Mouse (Mus musculus) frontal cortex, adult 2 months (tissue): ENCODE data around the gene Slc12a8. TPM values are rescaled to one million over a fixed set of nuclear protein-coding genes. Genes with fewer than 3 reads are reported as not detected.

Experiments used
- DNase-seq, 2 experiments: peaks; one replicate each; pipeline ENCODE4 v3.0.0; 2022; ENCODE audit warnings: low spot score in 1 of 2; ENCODE audit errors: extremely low spot score in 1 of 2
- polyA plus RNA-seq: library from polyadenylated mRNA; depleted of rRNA; stranded (reverse); fragments of >200 nt; gene quantifications from 2 replicates; pipeline ENCODE4 v1.2.3, GENCODE M21; 2012; rRNA removed

The Slc12a8 gene
- polyA plus RNA-seq, 1 experiment = 2.0 TPM

GRCm38 (mm10) chr16:33687724-33688123, 170.6 kb downstream of the Slc12a8 start:
- DNase-seq = no peak

- no peak for DNase-seq
Observed at GRCm38 (mm10) chr16:33690975-33691747, 174.0 kb downstream of the Slc12a8 start.

DNA sequence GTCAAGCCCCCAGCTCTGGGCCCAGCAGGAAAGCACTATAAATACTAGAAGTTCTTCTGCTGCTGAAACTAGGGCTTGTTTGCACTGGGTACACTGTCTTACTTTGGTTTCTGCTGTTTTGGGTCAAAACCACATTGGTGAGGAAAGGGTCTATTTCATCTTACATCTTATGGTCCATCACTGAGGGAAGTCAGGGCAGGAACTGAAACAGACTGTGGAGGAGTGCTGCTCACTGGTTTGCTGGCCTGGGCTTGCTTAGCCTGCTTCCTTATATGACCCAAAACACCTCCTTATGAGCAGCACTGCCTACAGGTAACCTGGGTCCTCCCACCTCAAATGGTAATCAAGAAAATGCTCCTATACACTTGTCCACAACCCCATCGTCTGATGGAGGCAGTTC, 176.4 kb downstream of the Slc12a8 start:
- no peak for DNase-seq

- no peak for DNase-seq
Observed at GRCm38 (mm10) chr16:33696811-33697575, 179.9 kb downstream of the Slc12a8 start.

GRCm38 (mm10) chr16:33697576-33698276, 180.6 kb downstream of the Slc12a8 start:
- no peak for DNase-seq

DNA sequence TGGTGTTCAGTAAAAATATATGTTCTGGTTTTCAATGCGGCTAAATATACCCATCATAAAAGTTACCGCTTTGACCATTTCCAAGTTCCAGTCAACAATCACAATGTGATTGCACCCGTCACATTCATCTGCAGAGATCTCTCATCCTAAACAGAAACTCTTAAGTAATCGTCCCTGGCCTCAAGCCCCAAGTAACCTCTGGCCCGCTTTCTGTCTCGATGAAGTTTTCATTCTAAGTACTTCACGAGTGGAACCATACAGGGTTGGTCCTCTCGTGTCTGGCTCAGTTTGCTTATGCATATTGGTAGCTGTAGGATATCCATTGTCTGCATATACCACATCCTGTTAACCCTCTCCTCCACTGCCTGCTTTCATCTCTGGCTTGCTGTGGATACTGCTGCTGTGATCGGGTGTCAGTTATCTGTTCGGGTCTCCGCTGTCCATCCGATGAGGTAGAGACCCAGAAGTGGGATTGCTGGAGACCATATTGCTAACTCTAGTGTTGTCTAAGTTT, 181.2 kb downstream of the Slc12a8 start:
- DNase-seq = no peak

GRCm38 (mm10) chr16:33700584-33700983, 183.5 kb downstream of the Slc12a8 start:
- no peak for DNase-seq

GRCm38 (mm10) chr16:33701872-33702271, 184.7 kb downstream of the Slc12a8 start:
- no peak for DNase-seq

DNA sequence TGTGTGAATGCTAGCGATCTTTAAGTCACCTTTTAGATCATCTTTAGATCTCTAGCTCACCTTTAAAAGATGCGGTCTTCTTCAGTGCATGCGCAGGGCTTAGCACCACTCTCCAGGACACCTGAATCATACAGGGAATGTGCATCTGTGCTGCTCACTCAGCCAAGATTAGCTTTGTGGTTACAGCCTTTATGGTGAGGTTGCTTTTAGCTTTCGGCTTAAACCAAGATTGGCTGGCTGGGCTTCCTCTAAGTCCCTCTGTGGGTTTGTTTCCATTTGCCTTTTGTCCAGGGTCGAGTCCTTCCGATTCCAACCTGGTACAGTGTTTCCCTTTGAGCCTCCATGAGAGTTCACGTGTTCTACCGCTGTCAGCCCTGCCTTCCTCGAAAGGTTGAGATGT, 187.2 kb downstream of the Slc12a8 start:
- DNase-seq = no peak

DNA sequence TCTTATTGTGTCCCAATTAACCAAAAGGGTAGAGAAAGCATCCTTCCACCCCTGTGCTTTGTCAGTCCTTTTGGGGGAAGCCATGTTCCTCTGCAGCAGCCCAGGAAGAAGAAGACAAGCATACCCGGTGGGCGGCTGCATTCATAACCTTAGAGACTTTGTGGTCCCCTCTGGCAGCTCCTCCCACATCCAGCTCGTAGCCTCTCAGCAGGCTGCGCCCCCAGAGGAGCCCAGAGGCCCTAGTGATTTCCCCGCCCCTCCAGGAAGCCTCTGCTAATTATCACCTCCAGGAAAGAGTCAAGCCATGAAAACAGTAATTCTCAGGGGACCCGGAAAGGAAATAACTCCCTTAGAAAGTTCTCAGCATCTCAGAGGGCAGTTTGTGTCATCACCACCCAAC, 188.1 kb downstream of the Slc12a8 start:
- no peak for DNase-seq

- no peak for DNase-seq
Observed at GRCm38 (mm10) chr16:33706111-33706890, 189.2 kb downstream of the Slc12a8 start.

DNA sequence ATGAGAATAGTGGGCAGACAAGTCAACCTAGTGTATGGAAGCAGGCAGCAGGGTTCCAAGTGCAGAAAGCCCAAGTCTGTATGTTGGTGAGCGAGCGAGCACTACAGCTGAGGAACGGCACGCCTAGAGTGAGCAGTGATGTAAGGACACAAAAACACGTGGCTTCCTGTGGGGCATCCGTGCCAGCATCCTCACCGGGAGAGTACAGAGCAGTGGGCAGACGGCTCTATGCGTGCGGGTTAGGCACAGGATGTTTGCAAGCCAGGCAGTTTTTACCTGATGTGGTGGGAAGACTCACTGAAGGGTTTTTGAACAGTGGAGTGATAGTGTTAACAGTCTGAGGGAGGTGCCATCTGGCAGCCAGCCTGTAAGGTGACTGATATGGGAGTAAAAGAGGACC, 190.9 kb downstream of the Slc12a8 start:
- DNase-seq = no peak

GRCm38 (mm10) chr16:33708585-33709397, 191.7 kb downstream of the Slc12a8 start:
- DNase-seq = no peak

Other genes with a start within 250 kb of the Slc12a8 start
- 30.7 and 33.2 TPM in 2 replicates for gene Zfp148, start 136.5 kb upstream of the Slc12a8 start, polyA plus RNA-seq
- 16.0 and 16.1 TPM in 2 replicates for gene Heg1, start 167.0 kb downstream of the Slc12a8 start, polyA plus RNA-seq